Mouse (Mus musculus): Measurements from ENCODE around the gene Gpn1.
"Not testable (repeated sequence)": the region's sequence is repeated elsewhere in the genome, so short reads cannot be mapped to it uniquely, and the experiment has no call there.

Gene Gpn1

DNA sequence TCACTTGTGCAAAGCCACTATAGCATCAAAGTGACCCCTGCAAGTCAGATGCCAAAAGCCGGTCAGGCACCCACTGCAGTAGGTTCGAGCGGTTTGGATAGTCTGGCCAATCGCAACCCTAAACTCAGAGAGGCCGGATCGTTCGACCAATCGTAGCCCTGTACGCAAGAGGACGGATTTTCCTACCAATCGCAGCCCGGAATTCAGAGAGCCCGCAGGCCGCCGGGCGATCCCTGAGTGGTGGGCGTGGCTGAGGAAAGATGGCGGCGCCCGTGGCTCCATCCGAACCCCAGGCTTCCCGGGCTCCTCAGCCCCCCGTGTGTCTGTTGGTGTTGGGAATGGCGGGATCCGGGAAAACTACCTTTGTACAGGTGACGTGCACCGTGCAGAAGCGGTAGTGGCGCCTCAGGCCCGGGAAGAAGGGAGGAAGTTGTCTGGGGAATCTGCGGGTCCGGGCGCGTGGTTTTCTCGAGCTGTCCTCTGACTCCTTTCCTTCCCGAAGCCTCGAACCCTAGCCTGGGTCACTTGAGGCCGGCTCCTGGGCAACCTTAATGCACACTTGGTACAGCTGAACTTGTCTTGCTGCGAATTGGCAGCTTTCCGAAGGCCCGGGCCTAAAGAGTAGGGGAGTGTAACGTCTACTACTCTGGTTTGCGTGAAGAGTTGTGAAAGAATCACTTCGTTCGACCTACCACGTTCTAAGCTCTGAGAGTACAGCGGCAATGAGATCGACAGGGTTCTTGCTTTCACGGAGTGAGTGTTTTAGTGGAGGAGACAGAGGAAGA is at the start of gene Gpn1:
Gpn1 (plus strand) TSS at position 229 of the 785 bp plus-strand sequence.
- DNase-seq (ENCODE audit: low read depth, low spot score), result peak; percentile 94

DNA sequence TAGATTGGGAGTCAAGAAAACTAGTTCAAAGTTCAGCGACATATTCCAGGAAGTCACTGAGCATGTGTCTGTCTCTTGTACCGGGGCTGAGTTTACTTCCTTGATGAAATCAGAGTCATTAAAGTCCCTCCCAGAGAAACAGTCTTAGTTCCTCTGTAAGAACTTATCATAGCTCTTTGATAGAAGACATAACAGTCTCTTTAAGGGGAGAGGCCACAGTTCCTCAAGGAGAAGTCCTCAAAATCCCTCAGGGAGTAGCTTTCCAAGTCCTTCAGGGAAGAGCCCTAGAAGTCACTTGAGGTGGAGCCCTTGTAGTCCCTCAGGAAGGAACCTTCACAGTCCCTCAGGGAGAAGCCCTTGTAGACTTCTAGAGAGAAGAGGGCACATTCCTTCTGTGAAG is 43.2 kb upstream of the Gpn1 start:
- DNase-seq (ENCODE audit: low read depth, low spot score), result no peak

DNA sequence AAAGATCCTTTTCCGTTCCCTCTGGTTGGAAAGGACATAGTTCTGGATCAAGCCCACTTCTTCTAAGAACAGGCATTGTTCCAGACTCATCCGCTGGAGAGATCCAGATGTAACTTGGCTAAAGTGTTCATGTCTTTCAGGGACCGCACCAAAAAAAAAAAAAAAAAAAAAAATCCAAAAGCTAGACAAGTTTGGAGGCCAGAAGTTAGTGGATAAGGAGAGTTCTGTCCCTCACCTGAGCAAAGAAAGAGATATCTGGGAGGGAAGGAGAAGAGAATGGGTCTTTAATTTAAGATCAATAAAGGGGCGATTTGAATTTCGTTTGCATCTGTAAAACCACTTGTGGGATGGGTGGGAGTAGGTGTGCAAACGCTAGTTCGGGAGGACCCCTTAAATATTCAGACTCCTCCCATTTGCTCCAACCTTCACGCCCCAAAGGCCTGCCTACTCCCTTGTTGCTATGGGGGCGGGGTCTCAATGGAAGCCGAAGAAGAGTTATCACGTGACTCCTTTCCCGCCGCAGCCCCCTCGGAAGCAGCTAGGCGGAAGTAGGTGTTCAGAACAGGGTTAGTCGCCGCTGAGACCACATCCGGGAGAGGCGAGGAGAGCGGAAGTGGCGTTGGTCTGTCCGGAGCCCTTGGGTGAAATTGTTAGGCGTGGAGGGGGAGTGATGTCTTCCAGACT is 42.5 kb upstream of the Gpn1 start, which contains the start of gene Zfp512:
Zfp512 (plus strand) TSS at position 554 of the 684 bp plus-strand sequence.
- DNase-seq (ENCODE audit: low read depth, low spot score), result peak; percentile 99

DNA sequence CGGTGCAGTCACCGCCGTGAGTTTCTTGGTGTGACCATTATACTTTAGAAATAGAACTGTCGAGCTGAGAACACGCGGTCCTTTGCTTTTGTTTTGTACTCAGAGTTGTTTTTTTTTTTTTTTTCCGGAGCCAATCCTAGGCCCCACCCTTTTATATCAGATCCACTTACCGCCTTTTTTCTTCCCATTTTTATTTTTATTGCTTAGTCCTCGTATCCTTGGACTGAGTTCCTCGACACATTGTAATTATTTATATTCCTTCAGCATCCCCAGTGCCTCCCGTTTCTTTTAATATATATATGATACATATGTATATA is 42.0 kb upstream of the Gpn1 start:
- DNase-seq (ENCODE audit: low read depth, low spot score), result no peak

GRCm38 (mm10) chr5:31452886-31453410 is 41.6 kb upstream of the Gpn1 start:
- peak; percentile 15 for DNase-seq (ENCODE audit: low read depth, low spot score)

DNA sequence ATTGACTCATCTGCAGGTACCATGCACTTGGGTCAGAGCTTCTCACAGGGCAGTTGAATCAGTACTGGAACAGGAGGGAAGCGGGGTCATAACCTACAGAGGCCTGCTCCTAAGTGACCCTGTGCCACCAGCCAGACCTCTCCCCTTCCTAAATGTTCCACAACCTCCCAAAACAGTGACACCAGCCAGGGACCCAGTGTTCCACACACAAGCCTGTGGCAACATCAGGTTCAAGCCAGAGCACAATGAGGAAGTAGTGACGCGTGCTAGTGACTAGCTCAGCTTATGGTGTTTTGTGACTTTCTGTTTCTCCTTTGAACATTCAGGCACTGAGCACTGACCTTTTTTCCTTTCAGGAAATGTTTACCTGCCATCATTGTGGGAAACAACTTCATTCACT is 26.7 kb upstream of the Gpn1 start:
- no peak for DNase-seq (ENCODE audit: low read depth, low spot score)

DNA sequence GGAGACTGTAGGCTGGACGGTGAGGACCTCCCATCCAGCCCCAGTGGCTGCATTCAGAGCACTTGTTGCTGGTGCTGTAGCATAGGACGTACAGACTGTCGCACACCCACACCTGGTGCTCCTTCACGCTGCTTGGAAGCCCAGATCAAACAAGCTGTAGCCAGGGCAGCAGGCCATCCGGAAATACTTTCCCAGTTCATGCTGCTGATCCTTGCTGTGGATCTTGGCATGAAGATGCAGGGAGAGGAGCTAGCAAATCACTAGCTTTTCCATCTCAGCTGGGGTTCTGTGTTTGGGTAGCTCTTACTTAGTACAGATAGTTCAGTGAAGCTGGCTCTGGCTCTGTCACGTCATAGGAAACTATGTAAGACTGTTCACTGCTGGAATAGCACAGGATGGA is 24.8 kb upstream of the Gpn1 start:
- DNase-seq (ENCODE audit: low read depth, low spot score), result no peak

DNA sequence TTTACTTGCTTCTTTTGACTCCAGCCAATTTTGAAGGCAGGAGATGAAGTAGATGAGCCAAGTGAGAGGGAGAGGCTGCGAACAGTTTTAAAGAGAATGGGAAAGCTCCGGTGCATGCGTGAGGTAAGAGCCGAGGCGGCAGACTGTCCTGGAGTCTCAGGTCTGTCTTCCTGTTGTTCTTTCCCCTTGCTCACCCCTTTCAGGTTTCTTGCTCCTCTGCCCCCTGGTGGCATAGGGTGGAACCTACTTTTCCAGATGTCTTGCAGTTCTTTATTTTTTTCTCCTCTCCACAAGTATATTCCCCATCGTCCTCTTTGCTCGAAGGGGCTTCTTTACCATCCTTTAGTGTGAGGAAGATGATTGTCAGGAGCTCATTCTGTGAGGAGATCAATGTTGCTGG is 24.2 kb upstream of the Gpn1 start:
- peak; percentile 84 for DNase-seq (ENCODE audit: low read depth, low spot score)

DNA sequence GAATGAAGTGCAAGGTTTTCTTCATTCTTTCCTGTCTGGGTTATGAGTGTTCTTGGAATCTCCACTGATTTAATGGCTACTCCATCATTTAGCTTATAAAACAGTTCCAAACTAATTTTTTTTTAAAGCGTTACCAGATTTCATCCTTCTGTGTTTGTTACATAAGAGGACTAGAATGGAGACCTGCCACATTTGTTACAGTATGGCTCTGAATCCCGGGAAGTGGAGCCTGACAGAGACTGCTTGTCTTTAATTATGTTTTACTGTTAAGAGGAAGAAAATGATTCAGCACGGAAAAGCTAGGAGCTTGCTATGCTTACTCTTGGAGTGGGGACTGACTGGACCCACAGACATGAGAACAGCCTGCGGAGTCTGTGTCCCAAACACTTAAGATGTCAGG is 14.0 kb upstream of the Gpn1 start:
- no peak for DNase-seq (ENCODE audit: low read depth, low spot score)

GRCm38 (mm10) chr5:31485440-31485839 is 9.1 kb upstream of the Gpn1 start, which contains the start of gene 4930548H24Rik:
4930548H24Rik (plus strand) TSS chr5:31485740.
- DNase-seq (ENCODE audit: low read depth, low spot score), result no peak

GRCm38 (mm10) chr5:31487889-31488288 is 6.7 kb upstream of the Gpn1 start:
- no peak for DNase-seq (ENCODE audit: low read depth, low spot score)

DNA sequence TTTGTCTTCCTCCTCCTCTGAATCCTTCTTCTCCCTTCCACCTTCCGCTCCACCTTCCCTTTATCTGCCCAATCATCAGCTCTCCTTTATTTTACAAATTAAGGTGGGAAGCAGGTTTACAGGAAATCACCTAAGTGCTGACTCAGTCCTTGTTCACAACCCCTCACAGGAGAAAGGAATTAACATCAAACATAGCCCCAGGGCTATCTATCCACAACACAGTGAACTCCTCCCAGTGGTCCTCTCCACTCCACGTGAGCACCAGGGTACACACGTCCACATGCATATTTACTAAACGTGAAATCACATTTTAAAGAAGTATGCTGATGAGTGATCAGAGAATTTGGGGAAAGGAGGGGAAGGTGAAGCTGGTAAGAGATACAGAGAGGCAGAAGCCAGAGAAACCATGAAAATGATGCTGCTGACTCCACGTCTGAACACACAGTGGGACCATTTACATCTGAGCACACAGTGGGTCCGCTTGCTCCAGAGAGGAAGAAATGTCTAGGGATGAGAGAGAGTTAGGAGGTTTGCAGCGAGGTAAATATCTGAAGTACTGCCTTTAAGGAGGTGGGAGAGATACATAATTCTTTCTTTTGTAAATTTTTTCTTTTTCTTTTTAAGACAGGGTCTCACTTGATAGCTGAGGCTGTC is 5.3 kb upstream of the Gpn1 start:
- DNase-seq (ENCODE audit: low read depth, low spot score), result peak; percentile 92

DNA sequence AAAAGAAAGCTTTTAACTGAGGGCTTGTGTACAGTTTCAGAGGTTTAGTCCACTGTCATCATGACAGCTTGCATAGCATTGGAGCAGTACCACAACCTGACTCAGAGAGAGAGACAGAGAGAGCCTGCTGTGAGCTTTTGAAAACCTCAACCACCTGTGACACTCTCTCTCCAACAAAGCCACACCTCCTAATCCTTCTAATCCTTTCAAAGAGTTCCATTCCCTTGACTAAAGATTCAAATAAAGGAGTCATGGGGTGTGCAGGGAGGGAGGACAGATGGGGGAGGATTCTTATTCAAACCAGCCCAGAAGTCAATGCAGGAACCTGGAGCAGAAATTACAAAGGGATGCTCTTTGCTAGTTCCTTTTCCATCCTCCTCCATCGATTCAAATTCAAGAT is 2.5 kb upstream of the Gpn1 start:
- DNase-seq (ENCODE audit: low read depth, low spot score), result peak; percentile 51

- peak; percentile 19 for DNase-seq (ENCODE audit: low read depth, low spot score)
Measured at GRCm38 (mm10) chr5:31504843-31505242, 10.3 kb downstream of the Gpn1 start.

- peak; percentile 25 for DNase-seq (ENCODE audit: low read depth, low spot score)
Measured at GRCm38 (mm10) chr5:31512481-31512880, 17.9 kb downstream of the Gpn1 start.

DNA sequence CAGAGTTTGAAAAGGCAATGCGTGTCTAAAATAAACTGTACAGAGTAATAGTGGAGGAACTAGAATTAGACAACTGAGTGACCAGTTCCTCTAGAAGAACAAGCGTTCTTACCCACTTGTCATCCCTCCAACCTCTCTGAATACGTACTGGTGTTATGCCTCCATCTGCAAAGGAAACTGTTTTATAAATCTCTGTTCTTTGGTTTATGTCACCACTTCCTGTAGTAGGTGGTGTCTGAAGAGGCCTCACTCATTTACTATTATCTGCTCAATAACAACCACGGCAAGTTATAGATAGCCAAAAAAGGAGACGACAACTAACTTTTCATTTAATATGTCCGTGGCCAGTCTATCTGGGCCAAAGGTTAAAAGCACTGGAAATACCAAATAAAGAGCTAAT is 26.0 kb downstream of the Gpn1 start:
- DNase-seq (ENCODE audit: low read depth, low spot score), result no peak

GRCm38 (mm10) chr5:31526354-31527116 is 32.0 kb downstream of the Gpn1 start, which contains the start of gene Slc4a1ap:
Slc4a1ap (plus strand) TSS chr5:31526995.
- peak; percentile 87 for DNase-seq (ENCODE audit: low read depth, low spot score)

- no peak for DNase-seq (ENCODE audit: low read depth, low spot score)
Measured at GRCm38 (mm10) chr5:31527117-31527680, 32.7 kb downstream of the Gpn1 start.

- DNase-seq (ENCODE audit: low read depth, low spot score), result not testable (repeated sequence)
Measured at GRCm38 (mm10) chr5:31527707-31528106, 33.2 kb downstream of the Gpn1 start, which contains the start of gene Supt7l. Supt7l (minus strand) TSS chr5:31527807.

DNA sequence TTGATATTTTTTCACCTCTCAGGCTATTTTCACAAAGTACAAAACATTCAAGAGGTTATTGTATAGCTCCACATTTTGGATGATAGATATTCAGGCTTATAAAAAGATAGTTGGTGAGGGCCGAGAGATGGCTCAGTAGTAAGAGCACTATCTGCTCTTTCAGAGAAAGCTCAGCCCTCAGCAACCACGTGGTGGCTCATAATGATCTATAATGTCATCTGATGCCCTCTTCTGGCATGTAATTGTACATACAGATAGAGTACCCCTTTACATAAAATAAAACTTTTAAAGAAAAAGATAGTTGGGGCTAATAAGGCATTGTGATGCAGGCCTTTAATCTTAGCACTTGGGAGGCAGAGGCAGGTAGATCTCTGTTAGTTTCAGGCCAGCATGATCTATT is 34.0 kb downstream of the Gpn1 start:
- peak; percentile 33 for DNase-seq (ENCODE audit: low read depth, low spot score)

DNA sequence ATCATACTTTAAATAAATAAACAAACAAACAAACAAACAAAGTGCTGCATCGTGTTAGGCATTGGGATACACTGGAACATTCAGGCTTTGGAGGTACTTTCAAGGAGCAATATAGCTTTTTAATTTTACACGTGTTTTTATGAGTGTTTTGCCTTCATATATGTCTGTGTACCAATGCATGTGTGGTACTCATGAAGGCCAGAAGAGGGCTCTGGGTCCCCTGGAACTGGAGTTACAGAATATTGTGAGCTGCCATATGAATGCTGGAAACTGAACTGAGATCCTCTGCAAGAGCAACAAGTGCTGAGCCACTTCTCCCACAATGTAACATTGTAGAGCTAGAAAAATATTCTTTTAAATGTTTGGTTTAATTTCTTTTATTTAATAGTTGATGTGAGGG is 40.7 kb downstream of the Gpn1 start:
- no peak for DNase-seq (ENCODE audit: low read depth, low spot score)

Measured in ZHBTc4 (cell line).